Mouse (Mus musculus): Measurements from ENCODE around the gene Olfr1238.

Gene Olfr1238

GRCm38 (mm10) chr2:89409576-89409975 lies at the start of gene Olfr1238:
Gene Olfr1238 (minus strand): TSS chr2:89409676.
- no peak for DNase-seq (ENCODE audit: low read depth, low spot score)

- DNase-seq (ENCODE audit: low read depth, low spot score), result no peak
Observed at GRCm38 (mm10) chr2:89442900-89443299, 33.4 kb upstream of the Olfr1238 start, which contains the start of gene Olfr1240. Gene Olfr1240 (minus strand): TSS chr2:89443000.

- no peak for DNase-seq (ENCODE audit: low read depth, low spot score)
Observed at GRCm38 (mm10) chr2:89420307-89420706, 10.8 kb upstream of the Olfr1238 start, which contains the start of gene Olfr1239. Gene Olfr1239 (minus strand): TSS chr2:89420407.

- DNase-seq (ENCODE audit: low read depth, low spot score), result no peak
Observed at GRCm38 (mm10) chr2:89414557-89414956, 5.1 kb upstream of the Olfr1238 start.

GRCm38 (mm10) chr2:89400882-89401281 lies 8.6 kb downstream of the Olfr1238 start:
- no peak for DNase-seq (ENCODE audit: low read depth, low spot score)

GRCm38 (mm10) chr2:89364765-89365164 lies 44.7 kb downstream of the Olfr1238 start, which contains the start of gene Olfr1234:
Gene Olfr1234 (minus strand): TSS chr2:89364865.
- DNase-seq (ENCODE audit: low read depth, low spot score), result no peak

All from retina, postnatal 7 days (tissue).